Comparison of ENCODE assay signal across 10 mouse cellular contexts in genomic region chr11:69683576-69683975, GRCm38 (mm10). TPM values are rescaled to one million over a fixed set of nuclear protein-coding genes. Genes with fewer than 3 reads are reported as not detected.
DNase-seq lines count a peak whose midpoint lies in the region; ATAC-seq and TF ChIP-seq lines count a peak whose summit lies in the region.
"Had no signal": no experiment of that assay in that cellular context is flagged by ENCODE, and none has a peak within 500 bp of the region (broad histone marks: within the 10 kb centered on the region; RNA-seq: fewer than 3 reads in every experiment).

No protein-coding gene starts in this region.

- no peak overlapping the region for H3K9ac ChIP-seq in heart, adult 2 months (ENCODE audit: low read depth, low read length)
- peak overlapping the region; percentile 8; the same call in 1 of the 2 replicates for H3K9ac ChIP-seq in lung, postnatal 0 days (replicated peaks; ENCODE audit: low read depth)
- H3K9ac ChIP-seq in stomach, embryonic 16.5 days (ENCODE audit: low read length) = peak overlapping the region; percentile 37; the same call in 1 of the 2 replicates

- DNase-seq in heart, adult 2 months = no peak
- DNase-seq in heart, postnatal 25 days (ENCODE audit: low spot score) = no peak
- DNase-seq in lung, postnatal 0 days (ENCODE audit: low spot score) = no peak
- no peak for DNase-seq in lung, adult 2 months
- no peak for DNase-seq in limb, embryonic 10.5 days (ENCODE audit: low spot score)
- no peak for DNase-seq in gastrocnemius, postnatal 10 days
- DNase-seq in adipocyte (ENCODE audit: low spot score) = no peak
- DNase-seq: embryo, embryonic 11 days; thymus, postnatal 14 days had no signal

- intact Hi-C loops in heart, adult 2 months (cut with DNase I) = loop anchor here (2.0 to 5.0 kb wide), 3 partner anchors 31 to 193 kb away; partner anchors contain the start of genes Trp53 and Wrap53
- intact Hi-C loops in heart, postnatal 25 days (cut with DNase I) = loop anchor here (2.0 to 10.0 kb wide), 3 partner anchors 33 to 234 kb away; partner anchors contain the start of gene Tmem95

- no peaks in the 10 kb centered on the region for H3K27me3 ChIP-seq in heart, adult 2 months (ENCODE audit: control insufficient read depth, insufficient read depth, low read length)
- no peaks in the 10 kb centered on the region for H3K27me3 ChIP-seq in lung, postnatal 0 days (replicated peaks; ENCODE audit: insufficient read depth, low read length)
- H3K27me3 ChIP-seq in limb, embryonic 10.5 days (ENCODE audit: low read depth, poor library complexity, severe bottlenecking) = peaks cover 15% of the 10 kb centered on the region
- H3K27me3 ChIP-seq in stomach, embryonic 16.5 days (ENCODE audit: control insufficient read depth, insufficient read depth, low read length) = no peaks in the 10 kb centered on the region

- no peak overlapping the region for H3K4me3 ChIP-seq in heart, adult 2 months
- no peak overlapping the region for H3K4me3 ChIP-seq in lung, postnatal 0 days (ENCODE audit: low read depth, low read length)
- no peak overlapping the region for H3K4me3 ChIP-seq in lung, adult 2 months (replicated peaks; ENCODE audit: extremely low read depth, low read depth, low read length)
- H3K4me3 ChIP-seq in limb, embryonic 10.5 days = no peak overlapping the region
- no peak overlapping the region for H3K4me3 ChIP-seq in stomach, embryonic 16.5 days (replicated peaks; ENCODE audit: low read length)

- no peaks in the 10 kb centered on the region for H3K36me3 ChIP-seq in heart, adult 2 months (ENCODE audit: control insufficient read depth, insufficient read depth, low read length)
- H3K36me3 ChIP-seq in lung, postnatal 0 days (ENCODE audit: insufficient read depth, low read length) = no peaks in the 10 kb centered on the region
- peaks cover 20% of the 10 kb centered on the region for H3K36me3 ChIP-seq in limb, embryonic 10.5 days
- H3K36me3 ChIP-seq in stomach, embryonic 16.5 days (ENCODE audit: control insufficient read depth, insufficient read depth, low read length) = no peaks in the 10 kb centered on the region

- TF ChIP-seq POLR2A in heart, adult 2 months (IDR thresholded peaks at IDR 0.05; ENCODE audit: insufficient read depth, low read depth, low read length) = no peak
- no peak for TF ChIP-seq POLR2A in lung, adult 2 months (IDR thresholded peaks at IDR 0.05; ENCODE audit: borderline replicate concordance, extremely low read depth, low read depth, low read length)

- H3K27ac ChIP-seq in heart, adult 2 months = peak overlapping the region; percentile 31; the same call in 1 of the 2 replicates
- peak overlapping the region; percentile 95 for H3K27ac ChIP-seq in lung, postnatal 0 days (ENCODE audit: low read length)
- peak overlapping the region; percentile 93 for H3K27ac ChIP-seq in limb, embryonic 10.5 days
- H3K27ac ChIP-seq in stomach, embryonic 16.5 days (ENCODE audit: low read length) = 0 out of 2 replicates have a peak overlapping the region, but pooled peaks have one; percentile 57

- peaks cover 16% of the 10 kb centered on the region for H3K4me1 ChIP-seq in heart, adult 2 months (ENCODE audit: control insufficient read depth, insufficient read depth, low read length)
- peaks cover 41% of the 10 kb centered on the region for H3K4me1 ChIP-seq in lung, postnatal 0 days (ENCODE audit: insufficient read depth, low read depth, low read length)
- H3K4me1 ChIP-seq in lung, adult 2 months (ENCODE audit: control insufficient read depth, insufficient read depth, low read length) = peaks cover 26% of the 10 kb centered on the region
- H3K4me1 ChIP-seq in limb, embryonic 10.5 days = peaks cover 52% of the 10 kb centered on the region
- H3K4me1 ChIP-seq in stomach, embryonic 16.5 days (ENCODE audit: control insufficient read depth, insufficient read depth, low read length) = peaks cover 39% of the 10 kb centered on the region

- no peaks in the 10 kb centered on the region for H3K79me2 ChIP-seq in heart, adult 2 months (replicated peaks; ENCODE audit: control insufficient read depth, insufficient read depth, low read length)

- 84% methylated on average over 7 of the region's 7 CpGs for WGBS in heart, adult 2 months
- 69% methylated on average over 7 of the region's 7 CpGs for WGBS in lung, postnatal 0 days
- WGBS in lung, adult 2 months = 64% methylated on average over 7 of the region's 7 CpGs
- 87% methylated on average over 7 of the region's 7 CpGs for WGBS in limb, embryonic 10.5 days
- WGBS in stomach, embryonic 16.5 days = 75% methylated on average over 7 of the region's 7 CpGs

- no peak for TF ChIP-seq EP300 in heart, adult 2 months (IDR thresholded peaks at IDR 0.05; ENCODE audit: insufficient read depth, low read depth, low read length)
- no peak for TF ChIP-seq EP300 in lung, postnatal 0 days (IDR thresholded peaks at IDR 0.05)

- 0 out of 2 replicates have a peak overlapping the region, but pooled peaks have one; percentile 1 for H3K4me2 ChIP-seq in lung, postnatal 0 days (replicated peaks; ENCODE audit: low read depth, low read length)
- H3K4me2 ChIP-seq in stomach, embryonic 16.5 days (ENCODE audit: low read depth, low read length) = no peak overlapping the region; the same call in 1 of the 2 replicates

- ATAC-seq in lung, postnatal 0 days = no peak
- ATAC-seq in stomach, embryonic 16.5 days (ENCODE audit: insufficient read depth, low FRiP score) = no peak

- H3K9me3 ChIP-seq in lung, postnatal 0 days (ENCODE audit: low read length) = no peaks in the 10 kb centered on the region
- no peaks in the 10 kb centered on the region for H3K9me3 ChIP-seq in limb, embryonic 10.5 days (replicated peaks)
- H3K9me3 ChIP-seq in stomach, embryonic 16.5 days (replicated peaks; ENCODE audit: control insufficient read depth, low read length) = no peaks in the 10 kb centered on the region

- TF ChIP-seq CTCF in heart, adult 2 months (IDR thresholded peaks at IDR 0.05) = no peak
- TF ChIP-seq CTCF in lung, postnatal 0 days (IDR thresholded peaks at IDR 0.05) = no peak
- TF ChIP-seq CTCF in lung, adult 2 months (IDR thresholded peaks at IDR 0.05; ENCODE audit: insufficient read depth, low read length) = no peak

RNA-seq across cellular contexts. Expression of gene Senp3, which starts 1.7 kb away (rescaled TPM):
- 10 to 100 TPM; 31.1 to 33.2 TPM for total RNA-seq in heart, adult 2 months (2021)
- 35.1 and 51.8 TPM in 2 replicates for polyA plus RNA-seq in heart, adult 2 months (2012; rRNA removed)
- total RNA-seq in heart, postnatal 25 days (2021) = 10 to 100 TPM; 31.7 to 33.5 TPM
- polyA plus RNA-seq in lung, postnatal 0 days (2015; fragmentation: Nextera tagmentation; extraction: Ambion mirVana) = 36.0 and 37.8 TPM in 2 replicates
- 43.6 and 55.0 TPM in 2 replicates for polyA plus RNA-seq in lung, adult 2 months (2012; rRNA removed)
- polyA plus RNA-seq in limb, embryonic 10.5 days (2016; fragmentation: Nextera tagmentation; extraction: Ambion mirVana) = 149 and 151 TPM in 2 replicates
- 66.3 and 68.5 TPM in 2 replicates for polyA plus RNA-seq in stomach, embryonic 16.5 days (2015; fragmentation: Nextera tagmentation; extraction: Ambion mirVana)
- 10 to 100 TPM; 29.5 to 36.0 TPM for total RNA-seq in gastrocnemius, postnatal 10 days (2021)

RNA-seq across cellular contexts. Expression of gene Tnfsf13, which starts 2.0 kb away (rescaled TPM):
- 1 to 10 TPM; 1.4 to 3.2 TPM for total RNA-seq in heart, adult 2 months (2021)
- polyA plus RNA-seq in heart, adult 2 months (2012; rRNA removed) = 2.9 and 4.0 TPM in 2 replicates
- total RNA-seq in heart, postnatal 25 days (2021) = 1 to 10 TPM; 1.6 to 2.1 TPM
- polyA plus RNA-seq in lung, postnatal 0 days (2015; fragmentation: Nextera tagmentation; extraction: Ambion mirVana) = 4.4 and 6.7 TPM in 2 replicates
- 16.2 and 21.3 TPM in 2 replicates for polyA plus RNA-seq in lung, adult 2 months (2012; rRNA removed)
- polyA plus RNA-seq in limb, embryonic 10.5 days (2016; fragmentation: Nextera tagmentation; extraction: Ambion mirVana) = 0.20 and 0.45 TPM in 2 replicates
- polyA plus RNA-seq in stomach, embryonic 16.5 days (2015; fragmentation: Nextera tagmentation; extraction: Ambion mirVana) = 0.59 and 1.0 TPM in 2 replicates
- 1 to 10 TPM; 1.6 to 2.1 TPM for total RNA-seq in gastrocnemius, postnatal 10 days (2021)

RNA-seq across cellular contexts. Expression of gene Eif4a1, which starts 11.4 kb away (rescaled TPM):
- 100 to 1,000 TPM; 173 to 198 TPM for total RNA-seq in heart, adult 2 months (2021)
- polyA plus RNA-seq in heart, adult 2 months (2012; rRNA removed) = 147 and 250 TPM in 2 replicates
- 100 to 1,000 TPM; 201 to 206 TPM for total RNA-seq in heart, postnatal 25 days (2021)
- 283 and 286 TPM in 2 replicates for polyA plus RNA-seq in lung, postnatal 0 days (2015; fragmentation: Nextera tagmentation; extraction: Ambion mirVana)
- polyA plus RNA-seq in lung, adult 2 months (2012; rRNA removed) = 152 and 265 TPM in 2 replicates
- 678 and 791 TPM in 2 replicates for polyA plus RNA-seq in limb, embryonic 10.5 days (2016; fragmentation: Nextera tagmentation; extraction: Ambion mirVana)
- 454 and 462 TPM in 2 replicates for polyA plus RNA-seq in stomach, embryonic 16.5 days (2015; fragmentation: Nextera tagmentation; extraction: Ambion mirVana)
- total RNA-seq in gastrocnemius, postnatal 10 days (2021) = 100 to 1,000 TPM; 216 to 234 TPM

RNA-seq across cellular contexts. Expression of gene Tnfsf12, which starts 12.1 kb away (rescaled TPM):
- total RNA-seq in heart, adult 2 months (2021) = 10 to 100 TPM; 18.4 to 21.9 TPM
- polyA plus RNA-seq in heart, adult 2 months (2012; rRNA removed) = 29.2 and 32.0 TPM in 2 replicates
- 10 to 100 TPM; 14.5 to 16.4 TPM for total RNA-seq in heart, postnatal 25 days (2021)
- polyA plus RNA-seq in lung, postnatal 0 days (2015; fragmentation: Nextera tagmentation; extraction: Ambion mirVana) = 12.0 and 13.6 TPM in 2 replicates
- polyA plus RNA-seq in lung, adult 2 months (2012; rRNA removed) = 84.2 and 98.8 TPM in 2 replicates
- 3.0 and 4.2 TPM in 2 replicates for polyA plus RNA-seq in limb, embryonic 10.5 days (2016; fragmentation: Nextera tagmentation; extraction: Ambion mirVana)
- 8.8 and 9.6 TPM in 2 replicates for polyA plus RNA-seq in stomach, embryonic 16.5 days (2015; fragmentation: Nextera tagmentation; extraction: Ambion mirVana)
- total RNA-seq in gastrocnemius, postnatal 10 days (2021) = 10 to 100 TPM; 15.9 to 17.6 TPM

RNA-seq across cellular contexts. Expression of gene Tnfsfm13, which starts 12.3 kb away (rescaled TPM):
- total RNA-seq in heart, adult 2 months (2021) = 1 to 10 TPM; 2.8 to 3.2 TPM
- 3.7 and 4.7 TPM in 2 replicates for polyA plus RNA-seq in heart, adult 2 months (2012; rRNA removed)
- total RNA-seq in heart, postnatal 25 days (2021) = 1 to 10 TPM; 3.2 to 4.5 TPM
- 11.9 and 13.1 TPM in 2 replicates for polyA plus RNA-seq in lung, postnatal 0 days (2015; fragmentation: Nextera tagmentation; extraction: Ambion mirVana)
- 12.7 and 20.0 TPM in 2 replicates for polyA plus RNA-seq in lung, adult 2 months (2012; rRNA removed)
- 0.53 and 0.73 TPM in 2 replicates for polyA plus RNA-seq in limb, embryonic 10.5 days (2016; fragmentation: Nextera tagmentation; extraction: Ambion mirVana)
- 2.9 and 4.2 TPM in 2 replicates for polyA plus RNA-seq in stomach, embryonic 16.5 days (2015; fragmentation: Nextera tagmentation; extraction: Ambion mirVana)
- 1 to 10 TPM; 2.9 to 4.5 TPM for total RNA-seq in gastrocnemius, postnatal 10 days (2021)

Comparison
In these comparisons a context has a peak if more than half of its experiments do, and no peak if none do; other contexts are left out.
1. H3K27ac ChIP-seq: peak in every context shown above with its lines; median percentile 95 in lung, postnatal 0 days; 93 in limb, embryonic 10.5 days; 57 in stomach, embryonic 16.5 days; 31 in heart, adult 2 months.